Mouse (Mus musculus): ENCODE data around the gene Npsr1. TPM values are rescaled to one million over a fixed set of nuclear protein-coding genes. Genes with fewer than 3 reads are reported as not detected.

Gene Npsr1
- polyA plus RNA-seq (2015; fragmentation: Nextera tagmentation; extraction: Ambion mirVana) = 0.36 and 0.94 TPM in 2 replicates

DNA sequence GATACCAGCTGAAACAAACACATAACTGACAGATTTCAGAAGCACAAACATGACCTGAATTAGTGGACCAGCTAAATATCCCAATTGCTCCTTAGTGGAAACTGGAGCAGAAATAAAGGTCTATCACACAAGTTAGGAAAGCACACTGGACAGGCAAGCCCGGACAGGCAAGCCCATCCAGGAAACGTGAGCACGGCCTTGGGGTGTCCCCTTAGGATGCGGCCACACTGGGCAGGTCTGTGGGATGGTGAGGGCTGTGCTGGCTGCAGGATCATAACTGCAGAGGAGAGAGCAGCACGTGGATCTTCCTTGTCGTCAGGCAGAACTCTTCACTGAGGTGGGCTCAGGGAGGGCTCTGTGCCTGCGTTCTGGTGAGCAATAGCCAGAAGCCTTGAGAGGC lies at the start of gene Npsr1:
Npsr1 (plus strand) TSS at position 301 of the 400 bp plus-strand sequence.
- no peak within 1 kb of the TSS for H3K9ac ChIP-seq (replicated peaks; ENCODE audit: low read length)
- H3K9me3 ChIP-seq (ENCODE audit: low read length) = no peaks in the 10 kb centered on the region
- no peak within 1 kb of the TSS for H3K27ac ChIP-seq (ENCODE audit: low read length)
- WGBS = 68% methylated on average over 7 of the region's 7 CpGs
- no peaks in the 10 kb centered on the region for H3K4me1 ChIP-seq (ENCODE audit: insufficient read depth, low read length)
- H3K4me2 ChIP-seq (replicated peaks; ENCODE audit: low read depth, low read length) = no peak within 1 kb of the TSS
- no peak within 1 kb of the TSS for H3K4me3 ChIP-seq (ENCODE audit: low read length)
- no peak for ATAC-seq (ENCODE audit: low FRiP score, low TSS enrichment)
- H3K36me3 ChIP-seq (ENCODE audit: insufficient read depth, low read length) = no peaks in the 10 kb centered on the region
- no peaks in the 10 kb centered on the region for H3K27me3 ChIP-seq (ENCODE audit: insufficient read depth, low read length)

GRCm38 (mm10) chr9:24051538-24051937 lies 46.3 kb upstream of the Npsr1 start:
- H3K4me2 ChIP-seq (replicated peaks; ENCODE audit: low read depth, low read length) = no peak overlapping the region
- no peak overlapping the region for H3K27ac ChIP-seq (ENCODE audit: low read length)
- no peaks in the 10 kb centered on the region for H3K36me3 ChIP-seq (ENCODE audit: insufficient read depth, low read length)
- ATAC-seq (ENCODE audit: low FRiP score, low TSS enrichment) = no peak
- H3K4me1 ChIP-seq (ENCODE audit: insufficient read depth, low read length) = no peaks in the 10 kb centered on the region
- H3K9ac ChIP-seq (replicated peaks; ENCODE audit: low read length) = no peak overlapping the region
- no peaks in the 10 kb centered on the region for H3K9me3 ChIP-seq (ENCODE audit: low read length)
- H3K27me3 ChIP-seq (ENCODE audit: insufficient read depth, low read length) = no peaks in the 10 kb centered on the region
- H3K4me3 ChIP-seq (ENCODE audit: low read length) = no peak overlapping the region

DNA sequence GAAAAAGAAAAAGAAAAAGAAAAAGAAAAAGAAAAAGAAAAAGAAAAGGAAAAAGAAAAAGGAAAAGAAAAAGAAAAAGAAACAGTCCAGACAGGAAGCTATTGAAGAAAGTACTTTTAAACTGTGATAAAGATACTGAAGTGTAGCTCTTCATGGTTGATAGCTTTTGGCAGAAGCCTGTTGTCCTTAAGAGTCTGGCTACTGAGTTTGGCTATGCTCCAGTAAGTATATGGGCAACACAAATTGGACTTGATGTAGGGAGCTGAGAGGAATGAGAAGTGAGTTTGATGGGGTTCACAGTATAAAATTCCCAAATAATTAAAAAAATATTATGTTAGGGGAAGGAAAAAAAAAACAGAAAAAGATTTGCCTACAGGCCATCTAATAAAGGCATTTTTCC lies 34.5 kb upstream of the Npsr1 start:
- Histone ChIP-seq H3K9ac (replicated peaks; ENCODE audit: low read length) (no peak overlapping the region), H3K4me2 (replicated peaks; ENCODE audit: low read depth, low read length) (no peak overlapping the region), H3K27ac (ENCODE audit: low read length) (no peak overlapping the region), H3K9me3 (ENCODE audit: low read length) (no peaks in the 10 kb centered on the region), H3K4me1 (ENCODE audit: insufficient read depth, low read length) (no peaks in the 10 kb centered on the region), H3K36me3 (ENCODE audit: insufficient read depth, low read length) (no peaks in the 10 kb centered on the region), H3K4me3 (ENCODE audit: low read length) (no peak overlapping the region), H3K27me3 (ENCODE audit: insufficient read depth, low read length) (no peaks in the 10 kb centered on the region)
- ATAC-seq (ENCODE audit: low FRiP score, low TSS enrichment) = no peak

DNA sequence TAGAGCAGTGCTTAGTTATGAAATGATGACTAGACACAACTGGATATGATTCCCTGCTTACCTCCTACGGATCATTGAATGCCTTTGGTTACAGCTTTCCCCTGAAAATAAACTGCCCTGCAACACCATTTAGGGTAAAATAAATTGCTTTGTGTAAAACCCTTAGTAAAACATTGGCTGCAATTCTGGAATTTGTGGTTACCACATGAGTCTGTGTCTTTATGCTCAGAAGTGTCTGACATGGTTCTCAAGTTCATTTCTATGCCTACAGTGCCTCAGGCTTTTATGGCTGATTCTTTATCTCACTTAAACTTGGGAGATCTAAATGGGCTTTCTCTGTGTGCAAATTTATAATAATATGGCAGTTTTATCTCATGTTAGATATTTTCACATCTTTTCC lies 26.1 kb upstream of the Npsr1 start:
- H3K4me1 ChIP-seq (ENCODE audit: insufficient read depth, low read length) = no peaks in the 10 kb centered on the region
- no peak overlapping the region for H3K27ac ChIP-seq (ENCODE audit: low read length)
- H3K9me3 ChIP-seq (ENCODE audit: low read length) = no peaks in the 10 kb centered on the region
- 69% methylated on average over 1 of the region's 1 CpGs for WGBS
- H3K27me3 ChIP-seq (ENCODE audit: insufficient read depth, low read length) = no peaks in the 10 kb centered on the region
- H3K4me2 ChIP-seq (replicated peaks; ENCODE audit: low read depth, low read length) = no peak overlapping the region
- H3K9ac ChIP-seq (replicated peaks; ENCODE audit: low read length) = no peak overlapping the region
- H3K36me3 ChIP-seq (ENCODE audit: insufficient read depth, low read length) = no peaks in the 10 kb centered on the region
- H3K4me3 ChIP-seq (ENCODE audit: low read length) = no peak overlapping the region
- ATAC-seq (ENCODE audit: low FRiP score, low TSS enrichment) = no peak

DNA sequence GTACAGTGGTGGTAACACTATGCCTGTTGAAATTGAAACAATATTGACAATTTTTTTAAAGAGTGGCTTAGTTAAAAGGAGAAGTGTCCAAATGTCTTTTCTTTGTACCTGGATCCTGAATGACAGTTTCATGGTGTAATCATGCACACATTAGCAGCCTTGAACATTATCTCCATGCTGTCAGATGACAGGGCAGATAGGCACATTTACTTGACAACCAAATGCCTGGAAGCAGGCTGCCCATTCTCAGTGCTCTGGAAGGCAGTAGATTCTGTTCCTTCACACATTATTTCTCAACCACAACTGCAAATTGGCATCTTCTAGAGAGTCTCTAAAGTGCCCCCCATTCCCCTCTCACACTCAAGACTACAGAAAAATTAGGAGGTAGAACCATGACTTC lies 20.2 kb upstream of the Npsr1 start:
- Histone ChIP-seq H3K9ac (replicated peaks; ENCODE audit: low read length) (no peak overlapping the region), H3K36me3 (ENCODE audit: insufficient read depth, low read length) (no peaks in the 10 kb centered on the region), H3K4me2 (replicated peaks; ENCODE audit: low read depth, low read length) (no peak overlapping the region), H3K9me3 (ENCODE audit: low read length) (no peaks in the 10 kb centered on the region), H3K27ac (ENCODE audit: low read length) (no peak overlapping the region), H3K4me1 (ENCODE audit: insufficient read depth, low read length) (no peaks in the 10 kb centered on the region), H3K27me3 (ENCODE audit: insufficient read depth, low read length) (no peaks in the 10 kb centered on the region), H3K4me3 (ENCODE audit: low read length) (no peak overlapping the region)
- ATAC-seq (ENCODE audit: low FRiP score, low TSS enrichment) = no peak

GRCm38 (mm10) chr9:24091875-24092274 lies 5.9 kb upstream of the Npsr1 start:
- no peak overlapping the region for H3K4me3 ChIP-seq (ENCODE audit: low read length)
- H3K27ac ChIP-seq (ENCODE audit: low read length) = no peak overlapping the region
- no peak overlapping the region for H3K9ac ChIP-seq (replicated peaks; ENCODE audit: low read length)
- H3K4me2 ChIP-seq (replicated peaks; ENCODE audit: low read depth, low read length) = no peak overlapping the region
- H3K9me3 ChIP-seq (ENCODE audit: low read length) = no peaks in the 10 kb centered on the region
- H3K27me3 ChIP-seq (ENCODE audit: insufficient read depth, low read length) = no peaks in the 10 kb centered on the region
- ATAC-seq (ENCODE audit: low FRiP score, low TSS enrichment) = no peak
- H3K4me1 ChIP-seq (ENCODE audit: insufficient read depth, low read length) = no peaks in the 10 kb centered on the region
- H3K36me3 ChIP-seq (ENCODE audit: insufficient read depth, low read length) = no peaks in the 10 kb centered on the region

- no peaks in the 10 kb centered on the region for H3K9me3 ChIP-seq (ENCODE audit: low read length)
- no peak for ATAC-seq (ENCODE audit: low FRiP score, low TSS enrichment)
- H3K36me3 ChIP-seq (ENCODE audit: insufficient read depth, low read length) = no peaks in the 10 kb centered on the region
- no peaks in the 10 kb centered on the region for H3K4me1 ChIP-seq (ENCODE audit: insufficient read depth, low read length)
- H3K4me2 ChIP-seq (replicated peaks; ENCODE audit: low read depth, low read length) = no peak overlapping the region
- no peak overlapping the region for H3K27ac ChIP-seq (ENCODE audit: low read length)
- no peak overlapping the region for H3K4me3 ChIP-seq (ENCODE audit: low read length)
- no peak overlapping the region for H3K9ac ChIP-seq (replicated peaks; ENCODE audit: low read length)
- 47% methylated on average over 2 of the region's 2 CpGs for WGBS
- H3K27me3 ChIP-seq (ENCODE audit: insufficient read depth, low read length) = no peaks in the 10 kb centered on the region
Measured at GRCm38 (mm10) chr9:24098526-24098925, 730 bp downstream of the Npsr1 start.

DNA sequence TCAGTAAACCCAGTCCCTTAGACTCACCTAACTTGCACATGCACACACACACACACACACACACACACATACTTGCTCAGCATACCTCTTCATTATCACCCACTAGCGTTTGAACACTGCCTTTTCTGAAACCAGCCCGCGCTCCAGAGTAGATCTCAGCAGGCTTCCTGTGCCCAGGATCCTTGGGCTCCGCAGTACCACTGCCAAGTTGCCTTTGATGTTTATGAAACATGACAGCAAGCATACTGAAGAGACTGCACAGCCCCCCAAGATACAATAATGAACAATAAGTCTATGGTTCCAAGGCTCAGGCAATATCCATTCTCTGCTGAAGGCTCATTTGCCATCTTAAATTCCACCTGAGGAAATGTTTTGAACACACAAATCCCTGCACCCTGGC lies 1.8 kb downstream of the Npsr1 start:
- no peak overlapping the region for H3K9ac ChIP-seq (replicated peaks; ENCODE audit: low read length)
- WGBS = 83% methylated on average over 4 of the region's 4 CpGs
- ATAC-seq (ENCODE audit: low FRiP score, low TSS enrichment) = no peak

GRCm38 (mm10) chr9:24119423-24119822 lies 21.6 kb downstream of the Npsr1 start:
- no peak overlapping the region for H3K27ac ChIP-seq (ENCODE audit: low read length)
- no peak overlapping the region for H3K4me2 ChIP-seq (replicated peaks; ENCODE audit: low read depth, low read length)
- no peak overlapping the region for H3K4me3 ChIP-seq (ENCODE audit: low read length)
- H3K4me1 ChIP-seq (ENCODE audit: insufficient read depth, low read length) = no peaks in the 10 kb centered on the region
- H3K9me3 ChIP-seq (ENCODE audit: low read length) = no peaks in the 10 kb centered on the region
- ATAC-seq (ENCODE audit: low FRiP score, low TSS enrichment) = no peak
- no peaks in the 10 kb centered on the region for H3K36me3 ChIP-seq (ENCODE audit: insufficient read depth, low read length)
- no peak overlapping the region for H3K9ac ChIP-seq (replicated peaks; ENCODE audit: low read length)
- WGBS = 56% methylated on average over 4 of the region's 4 CpGs
- H3K27me3 ChIP-seq (ENCODE audit: insufficient read depth, low read length) = no peaks in the 10 kb centered on the region

More for the DNA sequence above, 1.8 kb downstream of the Npsr1 start:
- Histone ChIP-seq H3K27ac (ENCODE audit: low read length) (no peak overlapping the region), H3K4me2 (replicated peaks; ENCODE audit: low read depth, low read length) (no peak overlapping the region), H3K27me3 (ENCODE audit: insufficient read depth, low read length) (no peaks in the 10 kb centered on the region), H3K4me1 (ENCODE audit: insufficient read depth, low read length) (no peaks in the 10 kb centered on the region), H3K4me3 (ENCODE audit: low read length) (no peak overlapping the region), H3K36me3 (ENCODE audit: insufficient read depth, low read length) (no peaks in the 10 kb centered on the region), H3K9me3 (ENCODE audit: low read length) (no peaks in the 10 kb centered on the region)

DNA sequence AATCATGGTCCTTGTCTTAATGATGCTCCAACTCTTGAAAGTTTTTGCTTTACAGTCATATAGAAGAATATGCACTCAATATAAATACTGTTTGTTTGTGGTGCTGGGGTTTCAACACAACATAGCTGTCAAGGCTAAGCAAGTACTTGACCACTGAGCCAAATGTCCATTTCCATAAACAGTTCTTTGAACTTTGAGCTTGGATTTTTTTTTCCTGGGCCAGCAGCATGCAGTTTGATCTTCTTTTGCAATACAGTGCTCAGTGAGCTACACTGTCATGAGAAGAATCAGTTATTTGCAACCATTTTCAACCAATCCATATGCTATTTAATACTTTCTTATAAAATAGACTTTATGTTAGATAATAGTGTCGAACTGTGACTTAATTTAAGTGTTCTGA lies 35.3 kb downstream of the Npsr1 start:
- ATAC-seq (ENCODE audit: low FRiP score, low TSS enrichment) = no peak
- Histone ChIP-seq H3K9ac (replicated peaks; ENCODE audit: low read length) (no peak overlapping the region), H3K27me3 (ENCODE audit: insufficient read depth, low read length) (no peaks in the 10 kb centered on the region), H3K4me3 (ENCODE audit: low read length) (no peak overlapping the region), H3K9me3 (ENCODE audit: low read length) (no peaks in the 10 kb centered on the region), H3K36me3 (ENCODE audit: insufficient read depth, low read length) (no peaks in the 10 kb centered on the region), H3K27ac (ENCODE audit: low read length) (no peak overlapping the region), H3K4me1 (ENCODE audit: insufficient read depth, low read length) (no peaks in the 10 kb centered on the region), H3K4me2 (replicated peaks; ENCODE audit: low read depth, low read length) (no peak overlapping the region)
- WGBS = 86% methylated on average over 1 of the region's 1 CpGs

DNA sequence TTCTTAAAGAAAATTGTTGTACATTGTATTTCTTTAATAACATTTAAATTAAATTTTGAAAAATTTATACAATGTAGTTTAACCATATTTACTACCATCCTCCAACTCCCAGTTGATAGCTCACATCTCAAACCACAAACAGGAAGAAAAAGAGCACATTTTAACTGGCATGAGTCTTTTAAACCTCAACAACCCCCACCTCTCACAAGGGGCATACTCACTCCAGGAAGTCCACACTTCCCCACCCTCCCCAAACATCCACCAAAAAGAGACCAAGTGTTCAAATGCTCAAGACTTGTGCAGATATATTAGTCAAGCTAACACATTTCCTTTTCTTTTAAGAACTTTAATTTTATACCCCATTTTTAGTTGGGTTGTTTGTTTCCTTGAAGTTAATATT lies 38.6 kb downstream of the Npsr1 start:
- Histone ChIP-seq H3K9ac (replicated peaks; ENCODE audit: low read length) (no peak overlapping the region), H3K4me3 (ENCODE audit: low read length) (no peak overlapping the region), H3K36me3 (ENCODE audit: insufficient read depth, low read length) (no peaks in the 10 kb centered on the region), H3K4me1 (ENCODE audit: insufficient read depth, low read length) (no peaks in the 10 kb centered on the region), H3K4me2 (replicated peaks; ENCODE audit: low read depth, low read length) (no peak overlapping the region), H3K27ac (ENCODE audit: low read length) (no peak overlapping the region), H3K9me3 (ENCODE audit: low read length) (no peaks in the 10 kb centered on the region), H3K27me3 (ENCODE audit: insufficient read depth, low read length) (no peaks in the 10 kb centered on the region)
- ATAC-seq (ENCODE audit: low FRiP score, low TSS enrichment) = no peak

Measured in kidney, embryonic 16.5 days (tissue).